Mouse (Mus musculus) embryonic facial prominence, embryonic 11.5 days (tissue): ENCODE results near the gene Serpinb6b. TPM values are rescaled to one million over a fixed set of nuclear protein-coding genes. Genes with fewer than 3 reads are reported as not detected.

Experiments used
- ATAC-seq: fragments of 200-750 bp; cut with Nextera tagmentation; replicated peaks from 2 replicates; pipeline ENCODE4 v1.8.0; 2017; ENCODE audit warnings: low read depth; ENCODE audit not compliant: insufficient number of reproducible peaks, low FRiP score, low TSS enrichment
- DNase-seq: peaks from one replicate; pipeline ENCODE4 v3.0.0-alpha.2; 2015; ENCODE audit warnings: low spot score
- H3K27ac ChIP-seq: fragments of 300-500 bp; sonication (generic); replicated peaks from 2 replicates; pipeline ENCODE4 v1.5.1; 2014; ENCODE audit warnings: mild to moderate bottlenecking, low read depth, low read length, control low read depth
- H3K27me3 ChIP-seq: fragments of 300-500 bp; sonication (generic); 2 replicates; pipeline ENCODE4 v1.6.1; 2014; ENCODE audit warnings: mild to moderate bottlenecking, low read length, moderate library complexity, mixed read lengths; ENCODE audit not compliant: control insufficient read depth, insufficient read depth
- H3K36me3 ChIP-seq: fragments of 300-500 bp; sonication (generic); replicated peaks from 2 replicates; pipeline ENCODE4 v1.6.1; 2014; ENCODE audit warnings: low read depth, mild to moderate bottlenecking, low read length, moderate library complexity, mixed read lengths; ENCODE audit not compliant: control insufficient read depth, insufficient read depth
- H3K4me1 ChIP-seq: fragments of 300-500 bp; sonication (generic); 2 replicates; pipeline ENCODE4 v1.6.1; 2014; ENCODE audit warnings: low read length, mixed read lengths; ENCODE audit not compliant: control insufficient read depth, insufficient read depth
- H3K4me2 ChIP-seq: fragments of 300-500 bp; sonication (generic); 2 replicates; pipeline ENCODE4 v1.6.1; 2014; ENCODE audit warnings: low read depth, mild to moderate bottlenecking, control low read depth, low read length, moderate library complexity
- H3K4me3 ChIP-seq: fragments of 300-500 bp; sonication (generic); 2 replicates; pipeline ENCODE4 v1.5.1; 2014; ENCODE audit warnings: low read depth, low read length, control low read depth
- H3K9ac ChIP-seq: fragments of 300-500 bp; sonication (generic); replicated peaks from 2 replicates; pipeline ENCODE4 v1.6.1; 2014; ENCODE audit warnings: mild to moderate bottlenecking, control low read depth, low read length
- H3K9me3 ChIP-seq: fragments of 300-500 bp; sonication (generic); replicated peaks from 2 replicates; pipeline ENCODE4 v1.6.1; 2016; ENCODE audit warnings: mild to moderate bottlenecking, low read length, inconsistent platforms, mixed read lengths; ENCODE audit not compliant: control insufficient read depth
- WGBS: fragments of 180-500 bp; shearing (Covaris S2); extraction: QIAGEN DNeasy Blood & Tissue Kit; methylation state at CpG from one replicate; pipeline ENCODE4 v1.1.7; 2014; 5-methylcytosine and 5-hydroxymethylcytosine counted together
- polyA plus RNA-seq: library from polyadenylated mRNA; unstranded; fragments of >200 nt; fragmentation: Nextera tagmentation; extraction: Ambion mirVana; gene quantifications from 2 replicates; pipeline ENCODE4 v1.2.1, GENCODE M21; 2014

The Serpinb6b gene
- polyA plus RNA-seq, 1 experiment from 2014 or later: 2.0 TPM

DNA sequence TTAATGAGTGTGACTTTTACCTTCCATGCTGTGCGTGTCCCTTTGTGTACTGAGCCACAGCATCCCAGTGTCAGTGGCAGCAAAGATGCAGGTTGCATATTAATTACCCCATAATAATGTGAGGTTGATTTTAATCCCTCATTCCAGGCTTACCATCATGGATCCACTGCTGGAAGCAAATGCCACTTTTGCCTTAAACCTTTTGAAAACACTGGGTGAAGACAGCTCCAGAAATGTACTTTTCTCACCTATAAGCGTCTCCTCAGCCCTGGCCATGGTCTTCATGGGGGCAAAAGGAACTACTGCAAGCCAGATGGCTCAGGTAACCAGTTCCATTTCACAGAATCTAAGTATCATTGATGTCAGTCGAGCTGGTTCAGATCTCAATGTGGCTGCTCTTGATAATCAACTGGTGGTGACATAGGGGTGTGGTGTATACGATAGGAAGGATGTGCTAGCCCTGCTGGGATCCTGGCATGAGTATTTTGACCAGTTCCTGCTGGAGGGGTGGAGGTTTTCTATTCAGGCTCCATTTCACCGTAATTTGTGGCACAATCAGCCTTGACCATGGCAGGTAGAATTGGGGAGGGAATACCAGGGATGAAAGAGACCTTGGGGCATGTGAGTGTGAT lies 3.5 kb downstream of the Serpinb6b start:
- Histone ChIP-seq H3K27ac (no peak overlapping the region), H3K4me3 (no peak overlapping the region), H3K9ac (no peak overlapping the region), H3K4me1 (no peaks in the 10 kb centered on the region), H3K27me3 (no peaks in the 10 kb centered on the region), H3K9me3 (no peaks in the 10 kb centered on the region), H3K36me3 (no peaks in the 10 kb centered on the region), H3K4me2 (no peak overlapping the region)
- 68% methylated on average over 5 of the region's 5 CpGs for WGBS
- ATAC-seq (no peak), DNase-seq (no peak)

- no peaks in the 10 kb centered on the region for H3K4me1 ChIP-seq
- DNase-seq (no peak), ATAC-seq (no peak)
- H3K9me3 ChIP-seq: no peaks in the 10 kb centered on the region
- H3K9ac ChIP-seq: no peak overlapping the region
- H3K4me2 ChIP-seq: no peak overlapping the region
- no peaks in the 10 kb centered on the region for H3K36me3 ChIP-seq
- WGBS: 61% methylated on average over 4 of the region's 4 CpGs
- H3K27ac ChIP-seq: no peak overlapping the region
- no peaks in the 10 kb centered on the region for H3K27me3 ChIP-seq
- H3K4me3 ChIP-seq: no peak overlapping the region
These were observed 4.1 kb downstream of the Serpinb6b start for GRCm38 (mm10) chr13:32968996-32969640.

GRCm38 (mm10) chr13:32969641-32970040 lies 4.6 kb downstream of the Serpinb6b start:
- Histone ChIP-seq H3K36me3 (no peaks in the 10 kb centered on the region), H3K27ac (no peak overlapping the region), H3K9ac (no peak overlapping the region), H3K27me3 (no peaks in the 10 kb centered on the region), H3K9me3 (no peaks in the 10 kb centered on the region), H3K4me2 (no peak overlapping the region), H3K4me3 (no peak overlapping the region), H3K4me1 (no peaks in the 10 kb centered on the region)
- WGBS: 62% methylated on average over 1 of the region's 1 CpGs
- ATAC-seq: no peak
- DNase-seq: no peak

- H3K27me3 ChIP-seq: no peaks in the 10 kb centered on the region
- H3K4me1 ChIP-seq: no peaks in the 10 kb centered on the region
- 94% methylated on average over 3 of the region's 3 CpGs for WGBS
- ATAC-seq (no peak), DNase-seq (no peak)
- no peak overlapping the region for H3K4me3 ChIP-seq
- H3K36me3 ChIP-seq: no peaks in the 10 kb centered on the region
- no peak overlapping the region for H3K27ac ChIP-seq
- no peak overlapping the region for H3K4me2 ChIP-seq
- no peak overlapping the region for H3K9ac ChIP-seq
- no peaks in the 10 kb centered on the region for H3K9me3 ChIP-seq
These were observed 5.8 kb downstream of the Serpinb6b start for GRCm38 (mm10) chr13:32970776-32971175.

GRCm38 (mm10) chr13:32974268-32974667 lies 9.3 kb downstream of the Serpinb6b start:
- Histone ChIP-seq H3K36me3 (no peaks in the 10 kb centered on the region), H3K4me2 (no peak overlapping the region), H3K27me3 (no peaks in the 10 kb centered on the region), H3K27ac (no peak overlapping the region), H3K4me3 (no peak overlapping the region), H3K9ac (no peak overlapping the region), H3K4me1 (no peaks in the 10 kb centered on the region), H3K9me3 (no peaks in the 10 kb centered on the region)
- WGBS: 85% methylated on average over 2 of the region's 2 CpGs
- DNase-seq (no peak), ATAC-seq (no peak)

DNA sequence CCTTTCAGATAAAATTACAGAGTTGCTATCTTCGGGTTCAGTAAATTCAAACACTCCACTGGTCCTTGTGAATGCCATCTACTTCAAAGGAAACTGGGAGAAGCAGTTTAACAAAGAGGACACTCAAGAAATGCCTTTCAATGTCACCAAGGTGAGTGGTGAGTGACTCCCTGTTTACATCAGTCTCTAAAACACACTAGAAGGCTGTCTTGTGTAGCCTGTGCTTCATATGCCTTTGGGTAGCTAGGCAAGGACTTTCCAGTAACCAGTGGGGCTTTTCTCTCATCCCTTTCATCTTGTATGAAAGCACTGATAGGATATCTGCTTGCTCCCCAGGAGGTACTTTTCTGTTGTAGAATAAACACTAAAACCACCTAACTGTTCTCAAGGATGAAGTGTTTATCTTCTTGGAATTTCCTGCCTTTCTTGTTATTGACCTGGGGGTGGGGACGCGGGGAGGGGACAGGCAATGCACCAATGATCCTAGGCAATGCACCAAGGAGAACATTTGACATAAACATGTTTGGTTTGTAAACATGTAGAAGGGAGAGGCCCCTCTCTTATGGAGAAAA lies 10.0 kb downstream of the Serpinb6b start:
- 66% methylated on average over 3 of the region's 3 CpGs for WGBS
- H3K9me3 ChIP-seq: no peaks in the 10 kb centered on the region
- H3K27ac ChIP-seq: no peak overlapping the region
- DNase-seq (no peak), ATAC-seq (no peak)
- H3K36me3 ChIP-seq: no peaks in the 10 kb centered on the region
- no peaks in the 10 kb centered on the region for H3K4me1 ChIP-seq
- H3K4me3 ChIP-seq: no peak overlapping the region
- no peaks in the 10 kb centered on the region for H3K27me3 ChIP-seq
- no peak overlapping the region for H3K4me2 ChIP-seq
- H3K9ac ChIP-seq: no peak overlapping the region

GRCm38 (mm10) chr13:32975710-32976109 lies 10.7 kb downstream of the Serpinb6b start:
- Histone ChIP-seq H3K9ac (no peak overlapping the region), H3K4me1 (no peaks in the 10 kb centered on the region), H3K36me3 (no peaks in the 10 kb centered on the region), H3K4me2 (no peak overlapping the region), H3K27me3 (no peaks in the 10 kb centered on the region), H3K9me3 (no peaks in the 10 kb centered on the region), H3K4me3 (no peak overlapping the region), H3K27ac (no peak overlapping the region)
- WGBS: 74% methylated on average over 2 of the region's 2 CpGs
- no peak for ATAC-seq
- no peak for DNase-seq

DNA sequence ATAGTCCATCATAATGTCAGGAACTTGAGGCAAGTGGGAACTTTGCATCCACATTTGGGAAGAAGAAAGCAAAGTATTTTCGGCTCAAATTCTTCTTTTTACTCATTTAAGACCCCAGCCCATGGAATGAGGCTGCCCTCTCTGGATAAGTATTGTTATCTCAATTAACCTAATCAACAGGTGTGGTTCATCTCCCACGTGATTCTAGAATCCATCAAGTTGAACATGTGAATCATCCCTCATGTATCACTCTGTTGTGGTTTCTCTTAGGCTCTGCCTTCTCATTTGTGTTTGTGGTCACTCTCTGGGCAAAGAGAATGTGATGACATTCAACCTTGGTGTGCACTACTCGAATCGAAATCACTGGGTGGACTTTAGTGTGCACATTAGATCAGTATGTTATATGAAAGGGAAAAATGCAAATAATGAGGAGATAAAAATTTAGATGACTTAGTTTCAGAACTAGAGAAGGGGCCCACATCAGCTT lies 17.6 kb downstream of the Serpinb6b start:
- no peak overlapping the region for H3K4me2 ChIP-seq
- ATAC-seq: no peak
- H3K9ac ChIP-seq: no peak overlapping the region
- no peaks in the 10 kb centered on the region for H3K4me1 ChIP-seq
- H3K27me3 ChIP-seq: no peaks in the 10 kb centered on the region
- no peaks in the 10 kb centered on the region for H3K9me3 ChIP-seq
- no peak overlapping the region for H3K27ac ChIP-seq
- no peak for DNase-seq
- no peak overlapping the region for H3K4me3 ChIP-seq
- 87% methylated on average over 4 of the region's 4 CpGs for WGBS
- H3K36me3 ChIP-seq: no peaks in the 10 kb centered on the region
